Mouse (Mus musculus): ENCODE measurements around the gene Lrrc8d.

DNA sequence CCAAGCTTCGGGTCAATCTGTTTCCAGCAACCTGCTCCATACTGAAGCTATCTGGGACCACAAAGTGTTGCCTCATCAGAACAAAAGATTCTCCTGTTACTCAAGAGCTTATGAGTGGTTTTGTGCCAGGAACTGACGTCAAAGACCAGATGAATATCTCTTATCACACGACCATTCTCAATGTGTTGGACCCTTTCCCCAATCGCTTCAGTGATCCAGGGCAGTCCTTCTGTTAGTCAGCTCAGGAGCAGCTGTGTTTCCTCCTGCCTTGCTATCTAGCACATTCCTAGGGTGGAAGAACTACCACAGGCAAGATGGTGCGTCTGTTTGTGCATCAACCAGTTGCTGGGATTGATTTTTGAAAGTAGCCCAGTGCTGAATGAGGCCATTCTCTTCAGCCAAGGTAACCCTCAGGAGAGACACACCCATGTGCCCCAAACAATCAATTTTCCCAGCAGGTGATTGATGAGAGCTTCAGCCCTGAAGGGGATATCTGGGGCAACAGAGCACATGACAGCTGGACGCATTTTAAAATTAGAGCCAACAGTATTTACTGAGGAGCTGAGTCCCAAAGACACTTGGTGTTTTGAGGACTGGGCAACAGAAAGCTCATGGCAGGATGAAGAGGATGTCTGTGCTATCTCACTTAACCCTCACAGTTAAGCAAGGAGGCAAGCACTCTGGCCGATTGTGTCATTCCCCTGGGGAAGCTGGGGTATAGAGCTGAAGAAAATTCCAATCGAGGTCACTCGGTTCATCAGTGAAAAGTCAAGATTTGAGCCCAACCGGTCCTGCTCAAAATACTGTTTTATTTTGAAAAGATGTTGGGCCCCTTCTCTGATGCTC lies 30.0 kb upstream of the Lrrc8d start:
- TF ChIP-seq FLI1 (IDR thresholded peaks at IDR 0.05; ENCODE audit: low read length): no peak
- no peak for TF ChIP-seq GATA1 (IDR thresholded peaks at IDR 0.05; ENCODE audit: borderline replicate concordance, low read length)

Data from megakaryocyte, embryonic 14.5 days (primary cell).